Mouse (Mus musculus) stomach, embryonic 14.5 days (tissue): ENCODE data around the gene Foxk1. TPM values are rescaled to one million over a fixed set of nuclear protein-coding genes. Genes with fewer than 3 reads are reported as not detected.

Experiments used
- ATAC-seq: fragments of 200-750 bp; cut with Nextera tagmentation; 2 replicates; pipeline ENCODE4 v1.8.0; 2017; ENCODE audit warnings: low read depth, moderate TSS enrichment; ENCODE audit not compliant: insufficient number of reproducible peaks, insufficient read depth, low FRiP score
- H3K27ac ChIP-seq: fragments of 300-500 bp; sonication (generic); 2 replicates; pipeline ENCODE4 v1.5.1; 2014; ENCODE audit warnings: mild to moderate bottlenecking, low read length, moderate library complexity, mixed read lengths
- H3K27me3 ChIP-seq: fragments of 300-500 bp; sonication (generic); 2 replicates; pipeline ENCODE4 v1.6.1; 2014; ENCODE audit warnings: low read length, control low read depth, mixed read lengths; ENCODE audit not compliant: control insufficient read depth, insufficient read depth
- H3K36me3 ChIP-seq: fragments of 300-500 bp; sonication (generic); 2 replicates; pipeline ENCODE4 v1.6.1; 2014; ENCODE audit warnings: mild to moderate bottlenecking, control low read depth, low read length, moderate library complexity, mixed read lengths; ENCODE audit not compliant: control insufficient read depth, insufficient read depth
- H3K4me1 ChIP-seq: fragments of 300-500 bp; sonication (generic); 2 replicates; pipeline ENCODE4 v1.6.1; 2014; ENCODE audit warnings: low read length, control low read depth, mixed read lengths; ENCODE audit not compliant: control insufficient read depth, insufficient read depth
- H3K4me2 ChIP-seq: fragments of 300-500 bp; sonication (generic); replicated peaks from 2 replicates; pipeline ENCODE4 v1.6.1; 2014; ENCODE audit warnings: low read depth, low read length, control low read depth
- H3K4me3 ChIP-seq: fragments of 300-500 bp; sonication (generic); 2 replicates; pipeline ENCODE4 v1.5.1; 2014; ENCODE audit warnings: low read depth, low read length, control low read depth
- H3K9ac ChIP-seq: fragments of 300-500 bp; sonication (generic); replicated peaks from 2 replicates; pipeline ENCODE4 v1.6.1; 2014; ENCODE audit warnings: low read depth, mild to moderate bottlenecking, control low read depth, low read length, moderate library complexity, mixed read lengths
- H3K9me3 ChIP-seq: fragments of 300-500 bp; sonication (generic); 2 replicates; pipeline ENCODE4 v1.6.1; 2016; ENCODE audit warnings: low read depth, low read length, control low read depth; ENCODE audit not compliant: control insufficient read depth
- WGBS: fragments of 180-500 bp; shearing (Covaris S2); extraction: QIAGEN DNeasy Blood & Tissue Kit; methylation state at CpG from one replicate; pipeline ENCODE4 v1.1.7; 2014; 5-methylcytosine and 5-hydroxymethylcytosine counted together
- polyA plus RNA-seq: library from polyadenylated mRNA; unstranded; fragments of >200 nt; fragmentation: Nextera tagmentation; extraction: Ambion mirVana; gene quantifications from 2 replicates; pipeline ENCODE4 v1.2.1, GENCODE M21; 2014

The Foxk1 gene
- polyA plus RNA-seq, 1 experiment from 2014 or later = 3.9 TPM

GRCm38 (mm10) chr5:142475669-142476068 is 74.4 kb downstream of the Foxk1 start:
- WGBS = 84% methylated on average over 7 of the region's 7 CpGs
- Histone ChIP-seq H3K36me3 (no peaks in the 10 kb centered on the region), H3K9me3 (no peaks in the 10 kb centered on the region), H3K27ac (no peak overlapping the region), H3K27me3 (no peaks in the 10 kb centered on the region), H3K4me2 (no peak overlapping the region), H3K9ac (no peak overlapping the region), H3K4me3 (no peak overlapping the region), H3K4me1 (no peaks in the 10 kb centered on the region)
- no peak for ATAC-seq

GRCm38 (mm10) chr5:142477346-142477745 is 76.0 kb downstream of the Foxk1 start:
- Histone ChIP-seq H3K27ac (no peak overlapping the region), H3K4me2 (no peak overlapping the region), H3K27me3 (no peaks in the 10 kb centered on the region), H3K36me3 (no peaks in the 10 kb centered on the region), H3K9me3 (no peaks in the 10 kb centered on the region), H3K4me3 (no peak overlapping the region), H3K4me1 (no peaks in the 10 kb centered on the region), H3K9ac (no peak overlapping the region)
- 89% methylated on average over 12 of the region's 12 CpGs for WGBS
- ATAC-seq = no peak

GRCm38 (mm10) chr5:142477866-142478615 is 76.7 kb downstream of the Foxk1 start:
- 89% methylated on average over 5 of the region's 5 CpGs for WGBS
- Histone ChIP-seq H3K4me2 (no peak overlapping the region), H3K27ac (no peak overlapping the region), H3K4me3 (no peak overlapping the region), H3K9me3 (no peaks in the 10 kb centered on the region), H3K4me1 (no peaks in the 10 kb centered on the region), H3K36me3 (no peaks in the 10 kb centered on the region), H3K27me3 (no peaks in the 10 kb centered on the region), H3K9ac (no peak overlapping the region)
- ATAC-seq = no peak

GRCm38 (mm10) chr5:142478829-142479435 is 77.6 kb downstream of the Foxk1 start:
- Histone ChIP-seq H3K27ac (no peak overlapping the region), H3K27me3 (no peaks in the 10 kb centered on the region), H3K4me2 (0 out of 2 replicates have a peak overlapping the region, but pooled peaks have one; percentile 26), H3K9ac (no peak overlapping the region), H3K4me3 (peak overlapping the region; percentile 6; the same call in 1 of the 2 replicates), H3K36me3 (no peaks in the 10 kb centered on the region), H3K9me3 (no peaks in the 10 kb centered on the region), H3K4me1 (no peaks in the 10 kb centered on the region)
- ATAC-seq = peak; percentile 57; the same call in 1 of the 2 replicates
- 26% methylated on average over 17 of the region's 17 CpGs for WGBS

- no peaks in the 10 kb centered on the region for H3K9me3 ChIP-seq
- no peak overlapping the region for H3K9ac ChIP-seq
- H3K27me3 ChIP-seq = no peaks in the 10 kb centered on the region
- H3K36me3 ChIP-seq = no peaks in the 10 kb centered on the region
- no peak overlapping the region for H3K4me3 ChIP-seq
- no peak overlapping the region for H3K27ac ChIP-seq
- no peak overlapping the region for H3K4me2 ChIP-seq
- H3K4me1 ChIP-seq = no peaks in the 10 kb centered on the region
- WGBS = 66% methylated on average over 2 of the region's 2 CpGs
- ATAC-seq = no peak
Observed at GRCm38 (mm10) chr5:142482512-142482911, 81.2 kb downstream of the Foxk1 start.

GRCm38 (mm10) chr5:142483581-142483980 is 82.3 kb downstream of the Foxk1 start:
- ATAC-seq = no peak
- H3K27me3 ChIP-seq = no peaks in the 10 kb centered on the region
- no peak overlapping the region for H3K4me3 ChIP-seq
- H3K9me3 ChIP-seq = no peaks in the 10 kb centered on the region
- no peaks in the 10 kb centered on the region for H3K4me1 ChIP-seq
- WGBS = 92% methylated on average over 5 of the region's 5 CpGs
- no peaks in the 10 kb centered on the region for H3K36me3 ChIP-seq
- no peak overlapping the region for H3K9ac ChIP-seq
- no peak overlapping the region for H3K4me2 ChIP-seq
- no peak overlapping the region for H3K27ac ChIP-seq

GRCm38 (mm10) chr5:142486654-142487053 is 85.4 kb downstream of the Foxk1 start:
- Histone ChIP-seq H3K4me3 (no peak overlapping the region), H3K9ac (no peak overlapping the region), H3K4me1 (no peaks in the 10 kb centered on the region), H3K4me2 (no peak overlapping the region), H3K27me3 (no peaks in the 10 kb centered on the region), H3K9me3 (no peaks in the 10 kb centered on the region), H3K36me3 (no peaks in the 10 kb centered on the region), H3K27ac (no peak overlapping the region)
- no peak for ATAC-seq
- 48% methylated on average over 9 of the region's 9 CpGs for WGBS

GRCm38 (mm10) chr5:142489955-142490707 is 88.8 kb downstream of the Foxk1 start:
- no peaks in the 10 kb centered on the region for H3K36me3 ChIP-seq
- no peaks in the 10 kb centered on the region for H3K9me3 ChIP-seq
- no peak overlapping the region for H3K27ac ChIP-seq
- WGBS = 71% methylated on average over 9 of the region's 9 CpGs
- no peaks in the 10 kb centered on the region for H3K4me1 ChIP-seq
- no peak for ATAC-seq
- H3K27me3 ChIP-seq = no peaks in the 10 kb centered on the region
- no peak overlapping the region for H3K4me2 ChIP-seq
- H3K4me3 ChIP-seq = no peak overlapping the region
- H3K9ac ChIP-seq = no peak overlapping the region
